ENCODE assay signal across 12 mouse cellular contexts in genomic region chr12:49732351-49732750, GRCm38 (mm10).
"Had no signal": no experiment of that assay in that cellular context is flagged by ENCODE, and none has a peak within 500 bp of the region (broad histone marks: within the 10 kb centered on the region; RNA-seq: fewer than 3 reads in every experiment).

No protein-coding gene starts in this region.

- ATAC-seq: inflammation-experienced regulatory T-cells, adult 6 months; midbrain, embryonic 16.5 days had no signal

- DNase-seq: kidney, adult 11 months; kidney, adult 9 months; kidney, postnatal 36 days; left cerebral cortex, postnatal 4 days; lung, adult 18-20 months; retina, postnatal 1 day; right cerebral cortex, postnatal 4 days; spleen, adult 18-20 months; thymus, adult 2 months; thymus, postnatal 25 days had no signal
